Mouse (Mus musculus): ENCODE data around the gene Gm20388.

- TF ChIP-seq EP300 (optimal IDR thresholded peaks at IDR 0.05) (no peak), CTCF (IDR thresholded peaks at IDR 0.05; ENCODE audit: low read depth) (no peak)
These were observed 502.4 kb downstream of the Gm20388 start for GRCm38 (mm10) chr8:120412911-120413625.
